Mouse (Mus musculus): ENCODE data around the gene Srebf2. TPM values are rescaled to one million over a fixed set of nuclear protein-coding genes. Genes with fewer than 3 reads are reported as not detected.

The Srebf2 gene
- polyA plus RNA-seq, 1 experiment from 2014 or later: 155 TPM

DNA sequence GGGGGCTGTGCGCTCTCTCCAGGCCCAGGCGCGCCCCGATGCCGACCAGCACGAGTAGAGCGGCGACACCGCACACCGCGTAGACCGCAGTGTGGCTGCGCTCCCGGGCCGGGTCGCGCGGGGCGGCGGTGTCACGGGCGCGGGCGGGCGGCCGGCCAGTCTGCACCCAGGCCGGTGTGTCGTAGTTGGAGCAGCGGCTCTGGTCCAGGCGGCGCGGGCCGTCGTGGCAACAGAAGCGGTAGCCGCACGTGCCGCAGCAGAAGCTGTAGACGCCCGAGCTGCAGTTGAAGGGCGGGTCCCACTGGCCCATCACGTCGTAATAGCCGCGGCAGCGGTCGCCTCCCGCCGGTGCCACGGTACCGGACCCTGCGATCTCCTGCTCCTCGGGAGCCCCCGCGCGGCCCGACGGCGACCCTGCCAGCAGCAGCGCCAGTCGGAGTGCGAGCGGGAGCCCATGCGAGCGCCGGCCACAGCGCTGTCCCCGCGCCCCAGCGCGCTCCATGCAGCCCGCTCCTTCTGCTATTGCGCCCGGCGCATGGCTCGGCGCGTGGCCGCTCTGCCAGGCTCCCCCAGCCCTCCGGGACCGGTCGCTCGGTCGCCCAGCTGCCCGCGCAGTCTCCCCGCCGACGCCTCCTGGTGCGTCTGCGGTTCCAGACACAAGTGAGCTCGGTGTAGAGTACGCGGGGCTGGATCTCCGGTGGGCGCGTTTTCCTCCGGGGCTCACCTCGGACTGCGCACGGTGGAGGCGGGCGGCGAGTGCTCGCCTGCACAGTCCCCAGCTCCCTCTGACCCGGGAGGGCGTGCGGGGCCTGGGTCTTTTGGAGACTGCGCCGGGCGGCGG, 65.2 kb downstream of the Srebf2 start:
- Histone ChIP-seq H3K27ac (no peak overlapping the region), H3K4me1 (peaks cover 43% of the 10 kb centered on the region), H3K9ac (peak overlapping the region; percentile 26; the same call in 1 of the 2 replicates), H3K4me2 (peak overlapping the region; percentile 94), H3K36me3 (no peaks in the 10 kb centered on the region), H3K9me3 (no peaks in the 10 kb centered on the region), H3K27me3 (peaks cover 97% of the 10 kb centered on the region), H3K4me3 (peak overlapping the region; percentile 49)
- under 1% methylated on average over 106 of the region's 112 CpGs for WGBS
- no peak for ATAC-seq (ENCODE audit: insufficient number of reproducible peaks, low FRiP score, low TSS enrichment, low read depth)

DNA sequence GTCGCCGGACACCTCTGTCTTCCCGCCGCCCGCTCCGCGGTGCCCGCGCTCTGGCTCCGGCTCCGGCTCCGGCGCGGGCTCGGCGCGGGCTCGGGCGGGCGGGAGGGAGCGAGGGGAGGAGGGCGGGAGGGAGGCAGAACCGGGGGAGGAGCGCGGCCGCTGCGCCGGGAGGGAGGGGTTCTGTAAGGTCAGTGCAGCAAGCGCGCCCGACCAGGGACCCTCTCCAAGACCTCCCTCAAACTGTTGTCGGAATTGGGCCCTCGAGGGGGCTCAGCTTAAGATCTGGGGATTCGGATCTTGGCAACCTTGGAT, 65.7 kb downstream of the Srebf2 start, which contains the start of gene Shisa8:
Gene Shisa8, minus strand, starts transcription at position 64 of the 312 bp plus-strand sequence.
- Histone ChIP-seq H3K9ac (peak within 1 kb of the TSS; percentile 26; the same call in 1 of the 2 replicates), H3K4me2 (peak within 1 kb of the TSS; percentile 94), H3K4me1 (peaks cover 40% of the 10 kb centered on the region), H3K27ac (no peak within 1 kb of the TSS), H3K9me3 (no peaks in the 10 kb centered on the region), H3K36me3 (no peaks in the 10 kb centered on the region), H3K4me3 (peak within 1 kb of the TSS; percentile 49), H3K27me3 (peaks cover 94% of the 10 kb centered on the region)
- WGBS: 1% methylated on average over 31 of the region's 34 CpGs
- no peak for ATAC-seq (ENCODE audit: insufficient number of reproducible peaks, low FRiP score, low TSS enrichment, low read depth)

DNA sequence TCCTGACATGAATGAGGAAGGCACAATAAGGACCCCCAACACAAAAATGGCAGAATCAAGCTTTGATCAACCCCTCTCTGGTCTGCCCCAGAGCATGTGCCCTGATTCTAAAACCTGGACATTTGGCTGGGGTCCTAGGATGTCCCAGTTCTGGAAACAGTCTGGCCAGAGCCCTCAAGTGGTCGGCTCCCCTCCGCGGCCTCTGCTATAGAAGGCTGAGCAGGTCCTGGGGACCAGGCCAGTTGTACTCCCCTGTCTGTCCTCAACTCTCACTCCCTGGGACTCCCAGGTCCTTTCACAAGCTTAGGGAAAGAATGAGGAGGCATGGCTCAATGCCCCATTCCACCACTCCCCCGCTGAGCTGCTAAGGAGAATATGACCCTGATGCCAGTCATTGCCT, 66.2 kb downstream of the Srebf2 start:
- WGBS: 20% methylated on average over 4 of the region's 4 CpGs
- Histone ChIP-seq H3K36me3 (no peaks in the 10 kb centered on the region), H3K4me3 (no peak overlapping the region), H3K4me1 (peaks cover 40% of the 10 kb centered on the region), H3K9me3 (no peaks in the 10 kb centered on the region), H3K4me2 (no peak overlapping the region), H3K27ac (no peak overlapping the region), H3K27me3 (peaks cover 89% of the 10 kb centered on the region), H3K9ac (no peak overlapping the region)
- no peak for ATAC-seq (ENCODE audit: insufficient number of reproducible peaks, low FRiP score, low TSS enrichment, low read depth)

DNA sequence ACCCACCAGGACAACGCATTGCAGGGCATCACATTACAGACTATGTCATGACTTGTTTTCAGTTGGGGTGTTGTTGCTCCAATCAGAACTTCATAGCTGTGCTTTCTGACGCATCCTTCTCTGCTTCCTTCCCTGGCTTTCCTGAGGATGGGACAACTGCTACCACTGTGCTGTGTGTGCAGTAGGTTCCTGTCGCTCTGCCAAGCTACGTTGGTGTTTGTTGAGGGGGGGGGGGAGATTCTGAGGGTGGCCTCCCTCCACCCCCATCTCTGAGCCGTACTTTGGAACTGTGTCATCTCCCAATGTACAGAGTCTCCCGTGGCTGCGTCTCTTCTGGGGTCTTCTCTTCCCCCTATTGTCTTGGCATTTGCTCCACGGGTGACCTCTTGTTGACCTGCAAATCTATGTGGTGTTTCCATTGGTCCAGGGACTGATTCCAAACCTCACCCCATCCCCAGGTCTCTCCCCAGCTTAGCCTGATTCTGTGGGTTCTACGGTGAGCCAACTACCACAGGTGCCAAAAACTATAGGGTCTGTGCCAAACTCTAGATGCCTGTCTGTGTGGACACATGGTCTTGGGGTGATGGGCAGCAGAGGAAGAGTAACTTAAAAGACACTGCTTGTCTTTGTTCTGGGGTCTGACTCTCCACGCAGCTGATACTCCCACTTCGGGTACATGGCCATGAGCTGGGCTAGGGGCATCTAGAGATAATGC, 68.5 kb downstream of the Srebf2 start:
- 38% methylated on average over 11 of the region's 11 CpGs for WGBS
- Histone ChIP-seq H3K4me3 (no peak overlapping the region), H3K9me3 (no peaks in the 10 kb centered on the region), H3K4me2 (no peak overlapping the region), H3K36me3 (no peaks in the 10 kb centered on the region), H3K27me3 (peaks cover 68% of the 10 kb centered on the region), H3K4me1 (peaks cover 40% of the 10 kb centered on the region), H3K9ac (no peak overlapping the region), H3K27ac (no peak overlapping the region)
- ATAC-seq (ENCODE audit: insufficient number of reproducible peaks, low FRiP score, low TSS enrichment, low read depth): no peak

- Histone ChIP-seq H3K27me3 (peaks cover 68% of the 10 kb centered on the region), H3K4me1 (peaks cover 35% of the 10 kb centered on the region), H3K4me2 (no peak overlapping the region), H3K27ac (no peak overlapping the region), H3K4me3 (no peak overlapping the region), H3K36me3 (no peaks in the 10 kb centered on the region), H3K9ac (no peak overlapping the region), H3K9me3 (no peaks in the 10 kb centered on the region)
- WGBS: 42% methylated on average over 20 of the region's 20 CpGs
- no peak for ATAC-seq (ENCODE audit: insufficient number of reproducible peaks, low FRiP score, low TSS enrichment, low read depth)
Measured at GRCm38 (mm10) chr15:82216142-82216827, 69.3 kb downstream of the Srebf2 start.

- WGBS: 23% methylated on average over 7 of the region's 7 CpGs
- no peak overlapping the region for H3K4me3 ChIP-seq
- no peaks in the 10 kb centered on the region for H3K36me3 ChIP-seq
- H3K4me2 ChIP-seq: no peak overlapping the region
- H3K4me1 ChIP-seq: peaks cover 28% of the 10 kb centered on the region
- H3K9ac ChIP-seq: no peak overlapping the region
- ATAC-seq (ENCODE audit: insufficient number of reproducible peaks, low FRiP score, low TSS enrichment, low read depth): no peak
- no peak overlapping the region for H3K27ac ChIP-seq
- peaks cover 61% of the 10 kb centered on the region for H3K27me3 ChIP-seq
- no peaks in the 10 kb centered on the region for H3K9me3 ChIP-seq
Measured at GRCm38 (mm10) chr15:82217039-82217438, 70.1 kb downstream of the Srebf2 start.

DNA sequence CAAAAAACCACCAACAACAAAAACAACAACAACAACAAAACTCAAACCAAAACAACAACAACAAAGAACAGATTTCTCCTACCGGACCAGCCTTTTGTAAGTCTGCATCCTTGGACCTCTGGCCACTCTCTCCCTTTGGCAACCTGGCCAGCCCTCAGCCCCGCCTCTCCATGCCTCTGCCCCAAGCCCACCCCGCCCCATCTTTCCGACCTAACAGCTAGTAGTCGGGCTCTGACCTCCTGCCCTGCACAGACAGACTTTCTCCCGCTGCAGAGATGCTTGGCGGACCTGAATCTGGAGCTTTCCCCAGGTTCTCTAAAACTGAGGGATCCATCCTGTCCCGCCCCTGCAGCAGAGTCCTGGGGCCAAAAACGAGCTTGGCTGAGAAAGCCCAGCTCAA, 71.0 kb downstream of the Srebf2 start:
- peaks cover 54% of the 10 kb centered on the region for H3K27me3 ChIP-seq
- ATAC-seq (ENCODE audit: insufficient number of reproducible peaks, low FRiP score, low TSS enrichment, low read depth): no peak
- no peaks in the 10 kb centered on the region for H3K9me3 ChIP-seq
- 33% methylated on average over 9 of the region's 9 CpGs for WGBS
- H3K9ac ChIP-seq: no peak overlapping the region
- no peaks in the 10 kb centered on the region for H3K36me3 ChIP-seq
- no peak overlapping the region for H3K27ac ChIP-seq
- H3K4me3 ChIP-seq: no peak overlapping the region
- H3K4me2 ChIP-seq: no peak overlapping the region
- H3K4me1 ChIP-seq: peaks cover 19% of the 10 kb centered on the region

GRCm38 (mm10) chr15:82218778-82219666, 72.0 kb downstream of the Srebf2 start:
- ATAC-seq (ENCODE audit: insufficient number of reproducible peaks, low FRiP score, low TSS enrichment, low read depth): no peak
- 75% methylated on average over 26 of the region's 26 CpGs for WGBS
- Histone ChIP-seq H3K9ac (no peak overlapping the region), H3K4me1 (peaks cover 23% of the 10 kb centered on the region), H3K9me3 (no peaks in the 10 kb centered on the region), H3K4me2 (no peak overlapping the region), H3K27me3 (peaks cover 52% of the 10 kb centered on the region), H3K36me3 (no peaks in the 10 kb centered on the region), H3K27ac (no peak overlapping the region), H3K4me3 (no peak overlapping the region)

GRCm38 (mm10) chr15:82220003-82220675, 73.2 kb downstream of the Srebf2 start:
- peaks cover 54% of the 10 kb centered on the region for H3K27me3 ChIP-seq
- no peak overlapping the region for H3K4me2 ChIP-seq
- H3K27ac ChIP-seq: no peak overlapping the region
- peaks cover 31% of the 10 kb centered on the region for H3K4me1 ChIP-seq
- H3K4me3 ChIP-seq: no peak overlapping the region
- WGBS: 72% methylated on average over 11 of the region's 12 CpGs
- no peak for ATAC-seq (ENCODE audit: insufficient number of reproducible peaks, low FRiP score, low TSS enrichment, low read depth)
- no peak overlapping the region for H3K9ac ChIP-seq
- no peaks in the 10 kb centered on the region for H3K9me3 ChIP-seq
- no peaks in the 10 kb centered on the region for H3K36me3 ChIP-seq

GRCm38 (mm10) chr15:82221104-82221860, 74.3 kb downstream of the Srebf2 start:
- 67% methylated on average over 14 of the region's 14 CpGs for WGBS
- H3K4me2 ChIP-seq: no peak overlapping the region
- no peak overlapping the region for H3K9ac ChIP-seq
- H3K27ac ChIP-seq: no peak overlapping the region
- H3K36me3 ChIP-seq: no peaks in the 10 kb centered on the region
- peaks cover 49% of the 10 kb centered on the region for H3K27me3 ChIP-seq
- H3K9me3 ChIP-seq: no peaks in the 10 kb centered on the region
- ATAC-seq (ENCODE audit: insufficient number of reproducible peaks, low FRiP score, low TSS enrichment, low read depth): no peak
- no peak overlapping the region for H3K4me3 ChIP-seq
- H3K4me1 ChIP-seq: peaks cover 21% of the 10 kb centered on the region

Measured in limb, embryonic 15.5 days (tissue).